Mouse (Mus musculus) megakaryocyte, embryonic 14.5 days (primary cell): ENCODE measurements at regions not wholly inside any gene's neighbourhood (a gene's known extent, or its start where the extent isn't known, plus 50 kb on each side); places are given as distances from the start of the nearest gene placed in this dataset.

Source experiments
- FLI1 ChIP-seq: IDR thresholded peaks from 2 replicates; pipeline ENCODE4 v1.6.1; 2012; ENCODE audit warnings: low read length, inconsistent platforms, mixed read lengths
- GATA1 ChIP-seq: IDR thresholded peaks from 3 replicates; pipeline ENCODE4 v1.6.1; 2012; ENCODE audit warnings: mixed read lengths, low read length, inconsistent platforms, borderline replicate concordance

- no peak for TF ChIP-seq GATA1
- no peak for TF ChIP-seq FLI1
Measured at GRCm38 (mm10) chr4:99557963-99558362, 98.1 kb upstream of the Foxd3 start.
